In the genomic region with DNA sequence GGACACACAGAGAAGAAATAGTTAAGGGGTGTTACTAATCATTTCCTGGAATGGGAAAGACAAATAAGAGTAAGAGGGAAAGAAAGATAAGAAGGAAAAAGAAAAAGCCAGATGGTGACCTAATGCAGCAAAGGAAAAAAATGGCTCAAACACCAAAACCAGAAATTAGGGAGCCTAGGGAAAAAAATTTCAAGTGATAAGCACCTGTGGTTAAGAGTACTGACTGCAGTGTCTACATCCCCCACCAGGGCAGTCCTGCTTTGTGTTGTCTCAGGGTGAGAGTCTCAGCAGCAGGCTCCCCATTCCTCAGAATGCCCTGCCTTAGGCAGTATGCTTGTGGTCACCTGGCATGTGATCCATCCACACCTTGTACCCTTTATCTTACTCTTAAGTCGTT, we compare ENCODE assay signal across 17 mouse cellular contexts.
DNase-seq lines count a peak whose midpoint lies in the region; ATAC-seq and TF ChIP-seq lines count a peak whose summit lies in the region.
"Had no signal": no experiment of that assay in that cellular context is flagged by ENCODE, and none has a peak within 500 bp of the region (broad histone marks: within the 10 kb centered on the region; RNA-seq: fewer than 3 reads in every experiment).

No protein-coding gene starts in this region.

- no peak for DNase-seq in cerebellum, adult 2 months
- DNase-seq in cerebellum, adult 8-10 months, result no peak
- no peak for DNase-seq in left cerebral cortex, adult 2 months (ENCODE audit: extremely low spot score in 1 of 2, low spot score in 2 of 2)
- no peak for DNase-seq in left cerebral cortex, adult 9 months (ENCODE audit: low spot score in 2 of 2)
- peak; percentile 35 for DNase-seq in 416B (ENCODE audit: low read depth)
- no peak for DNase-seq in intestine, embryonic 14.5 days (ENCODE audit: low spot score)
- no peak for DNase-seq in cerebellum, adult 11-12 months
- DNase-seq: gastrocnemius, postnatal 25 days; heart, postnatal 10 days; lung, adult 2 months had no signal

- H3K36me3 ChIP-seq in intestine, embryonic 14.5 days (ENCODE audit: control insufficient read depth, insufficient read depth, low read length), result no peaks in the 10 kb centered on the region
- H3K36me3 ChIP-seq in neural tube, embryonic 15.5 days, result no peaks in the 10 kb centered on the region
- H3K36me3 ChIP-seq: kidney, embryonic 15.5 days; limb, embryonic 12.5 days; neural tube, embryonic 12.5 days had no signal

- H3K27ac ChIP-seq in cerebellum, adult 2 months (ENCODE audit: insufficient read depth, low read length), result no peak overlapping the region; the same call in 1 of the 2 replicates
- H3K27ac ChIP-seq in left cerebral cortex, adult 2 months, result peak overlapping the region; percentile 67
- no peak overlapping the region for H3K27ac ChIP-seq in intestine, embryonic 14.5 days (ENCODE audit: low read depth)
- H3K27ac ChIP-seq in neural tube, embryonic 15.5 days (replicated peaks), result no peak overlapping the region
- H3K27ac ChIP-seq: hindbrain, postnatal 0 days; kidney, embryonic 15.5 days; limb, embryonic 12.5 days; neural tube, embryonic 12.5 days had no signal

- ATAC-seq in intestine, embryonic 14.5 days (replicated peaks; ENCODE audit: low FRiP score, low TSS enrichment, low read depth), result 0 out of 2 replicates have a peak, but pooled peaks have one; percentile 40
- no peak for ATAC-seq in neural tube, embryonic 15.5 days (ENCODE audit: low FRiP score)
- ATAC-seq: forebrain, embryonic 14.5 days; hindbrain, postnatal 0 days; midbrain, embryonic 16.5 days had no signal

- 51% methylated on average over 1 of the region's 1 CpGs for WGBS in cerebellum, adult 2 months
- WGBS in intestine, embryonic 14.5 days, result 68% methylated on average over 1 of the region's 1 CpGs
- WGBS in neural tube, embryonic 15.5 days, result 87% methylated on average over 1 of the region's 1 CpGs

- intact Hi-C loops in left cerebral cortex, adult 2 months (cut with DNase I), result no loop called here

- H3K9ac ChIP-seq in intestine, embryonic 14.5 days (ENCODE audit: low read length), result no peak overlapping the region
- H3K9ac ChIP-seq in neural tube, embryonic 15.5 days (replicated peaks), result no peak overlapping the region
- H3K9ac ChIP-seq: kidney, embryonic 15.5 days; limb, embryonic 12.5 days; neural tube, embryonic 12.5 days had no signal

- H3K4me3 ChIP-seq in cerebellum, adult 2 months (replicated peaks; ENCODE audit: insufficient read depth, low read depth, low read length), result no peak overlapping the region
- no peak overlapping the region for H3K4me3 ChIP-seq in left cerebral cortex, adult 2 months
- H3K4me3 ChIP-seq in intestine, embryonic 14.5 days (ENCODE audit: low read depth, low read length), result no peak overlapping the region
- no peak overlapping the region for H3K4me3 ChIP-seq in neural tube, embryonic 15.5 days (replicated peaks)
- H3K4me3 ChIP-seq: kidney, embryonic 15.5 days; limb, embryonic 12.5 days; neural tube, embryonic 12.5 days had no signal

- TF ChIP-seq POLR2A in cerebellum, adult 2 months (IDR thresholded peaks at IDR 0.05; ENCODE audit: borderline replicate concordance, insufficient read depth, low read length), result no peak

- H3K4me1 ChIP-seq in cerebellum, adult 2 months (ENCODE audit: control insufficient read depth, insufficient read depth, low read length), result peaks cover 11% of the 10 kb centered on the region
- H3K4me1 ChIP-seq in intestine, embryonic 14.5 days (replicated peaks; ENCODE audit: control insufficient read depth, insufficient read depth, low read length), result peaks cover 5% of the 10 kb centered on the region; the same call in 1 of the 2 replicates
- H3K4me1 ChIP-seq in neural tube, embryonic 15.5 days, result peaks cover 18% of the 10 kb centered on the region

- no peaks in the 10 kb centered on the region for H3K27me3 ChIP-seq in cerebellum, adult 2 months (ENCODE audit: control insufficient read depth, insufficient read depth, low read length)
- no peaks in the 10 kb centered on the region for H3K27me3 ChIP-seq in intestine, embryonic 14.5 days (replicated peaks; ENCODE audit: control insufficient read depth, insufficient read depth, low read length)
- no peaks in the 10 kb centered on the region for H3K27me3 ChIP-seq in neural tube, embryonic 15.5 days (replicated peaks)
- H3K27me3 ChIP-seq: kidney, embryonic 15.5 days; limb, embryonic 12.5 days; neural tube, embryonic 12.5 days had no signal

- TF ChIP-seq CTCF in cerebellum, adult 2 months (IDR thresholded peaks at IDR 0.05; ENCODE audit: borderline replicate concordance, insufficient read depth, low read depth, low read length), result peak; percentile 15; the same call in 1 of the 2 replicates
- peak; percentile 3; the same call in 1 of the 2 replicates for TF ChIP-seq CTCF in left cerebral cortex, adult 2 months (IDR thresholded peaks at IDR 0.05)

- H3K9me3 ChIP-seq in intestine, embryonic 14.5 days (ENCODE audit: control insufficient read depth, low read length), result no peaks in the 10 kb centered on the region
- no peaks in the 10 kb centered on the region for H3K9me3 ChIP-seq in neural tube, embryonic 15.5 days (replicated peaks)
- H3K9me3 ChIP-seq: kidney, embryonic 15.5 days; limb, embryonic 12.5 days; neural tube, embryonic 12.5 days had no signal

- no peak overlapping the region for H3K4me2 ChIP-seq in intestine, embryonic 14.5 days (ENCODE audit: low read length)
- no peak overlapping the region for H3K4me2 ChIP-seq in neural tube, embryonic 15.5 days
- H3K4me2 ChIP-seq: kidney, embryonic 15.5 days; limb, embryonic 12.5 days; neural tube, embryonic 12.5 days had no signal
